Mouse (Mus musculus) ES-Bruce4 (cell line): ENCODE results near the gene Hnrnpa3. TPM values are rescaled to one million over a fixed set of nuclear protein-coding genes. Genes with fewer than 3 reads are reported as not detected.

Experiments
- H3K27ac ChIP-seq: 2 replicates; pipeline ENCODE4 v1.5.1; 2012; ENCODE audit warnings: low read length, inconsistent platforms; ENCODE audit not compliant: insufficient read depth
- H3K27me3 ChIP-seq: 2 replicates; pipeline ENCODE4 v1.6.1; 2012; ENCODE audit warnings: mild to moderate bottlenecking, low read length, inconsistent platforms; ENCODE audit not compliant: control insufficient read depth, poor library complexity, insufficient read depth, severe bottlenecking
- H3K36me3 ChIP-seq: 2 replicates; pipeline ENCODE4 v1.6.1; 2012; ENCODE audit warnings: inconsistent platforms, mild to moderate bottlenecking, low read length, moderate library complexity; ENCODE audit not compliant: control insufficient read depth, poor library complexity, insufficient read depth, severe bottlenecking
- H3K4me1 ChIP-seq: one replicate; pipeline ENCODE4 v1.8.1; 2011; ENCODE audit warnings: low read length; ENCODE audit not compliant: control insufficient read depth, insufficient read depth
- H3K4me3 ChIP-seq: 2 replicates; pipeline ENCODE4 v1.5.1; 2011; ENCODE audit warnings: low read depth, mild to moderate bottlenecking, low read length
- H3K9ac ChIP-seq: 2 replicates; pipeline ENCODE4 v1.6.1; 2012; ENCODE audit warnings: low read depth, mild to moderate bottlenecking, inconsistent platforms; ENCODE audit not compliant: poor library complexity, severe bottlenecking
- H3K9me3 ChIP-seq: replicated peaks from 2 replicates; pipeline ENCODE4 v1.6.1; 2012; ENCODE audit warnings: mild to moderate bottlenecking, low read length, inconsistent platforms; ENCODE audit not compliant: control insufficient read depth, poor library complexity, insufficient read depth, severe bottlenecking
- CTCF ChIP-seq: IDR thresholded peaks from one replicate; pipeline ENCODE4 v1.8.1; 2011; ENCODE audit warnings: low read depth, low read length
- EP300 ChIP-seq: IDR thresholded peaks from 2 replicates; pipeline ENCODE4 v1.6.1; 2011; ENCODE audit warnings: low read depth, low read length; ENCODE audit not compliant: insufficient read depth
- POLR2A ChIP-seq: IDR thresholded peaks from one replicate; pipeline ENCODE4 v1.8.1; 2011; ENCODE audit warnings: low read length; ENCODE audit not compliant: insufficient read depth
- polyA plus RNA-seq: library from polyadenylated mRNA; stranded (reverse); fragments of >200 nt; gene quantifications from 2 replicates; pipeline ENCODE4 v1.2.4, GENCODE M21; 2011; ENCODE audit warnings: low read depth; ENCODE audit not compliant: missing spikeins, insufficient read depth, insufficient read length

Hnrnpa3 gene
- polyA plus RNA-seq, 1 experiment: 839 TPM

DNA sequence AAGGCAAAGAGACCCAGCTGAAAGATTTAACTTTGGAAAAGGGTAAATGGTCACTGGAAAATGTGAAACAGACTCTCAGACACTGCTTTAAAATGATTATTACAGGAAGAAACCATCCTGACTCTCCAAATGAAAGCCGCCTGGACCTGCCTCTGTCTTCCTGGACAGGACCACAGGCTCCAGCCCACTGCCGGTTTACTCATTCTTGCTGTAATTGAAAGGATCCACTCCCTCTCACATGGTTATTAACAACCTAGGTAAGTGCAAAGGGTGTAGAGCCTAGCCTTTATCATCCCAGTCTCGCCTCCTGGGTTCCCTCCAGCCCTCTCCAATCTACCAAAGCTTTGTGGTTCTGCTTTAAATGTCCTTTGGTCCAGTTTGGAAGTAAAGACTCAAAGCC is 42.1 kb downstream of the Hnrnpa3 start:
- Histone ChIP-seq H3K4me1 (peaks cover 7% of the 10 kb centered on the region), H3K4me3 (no peak overlapping the region)

DNA sequence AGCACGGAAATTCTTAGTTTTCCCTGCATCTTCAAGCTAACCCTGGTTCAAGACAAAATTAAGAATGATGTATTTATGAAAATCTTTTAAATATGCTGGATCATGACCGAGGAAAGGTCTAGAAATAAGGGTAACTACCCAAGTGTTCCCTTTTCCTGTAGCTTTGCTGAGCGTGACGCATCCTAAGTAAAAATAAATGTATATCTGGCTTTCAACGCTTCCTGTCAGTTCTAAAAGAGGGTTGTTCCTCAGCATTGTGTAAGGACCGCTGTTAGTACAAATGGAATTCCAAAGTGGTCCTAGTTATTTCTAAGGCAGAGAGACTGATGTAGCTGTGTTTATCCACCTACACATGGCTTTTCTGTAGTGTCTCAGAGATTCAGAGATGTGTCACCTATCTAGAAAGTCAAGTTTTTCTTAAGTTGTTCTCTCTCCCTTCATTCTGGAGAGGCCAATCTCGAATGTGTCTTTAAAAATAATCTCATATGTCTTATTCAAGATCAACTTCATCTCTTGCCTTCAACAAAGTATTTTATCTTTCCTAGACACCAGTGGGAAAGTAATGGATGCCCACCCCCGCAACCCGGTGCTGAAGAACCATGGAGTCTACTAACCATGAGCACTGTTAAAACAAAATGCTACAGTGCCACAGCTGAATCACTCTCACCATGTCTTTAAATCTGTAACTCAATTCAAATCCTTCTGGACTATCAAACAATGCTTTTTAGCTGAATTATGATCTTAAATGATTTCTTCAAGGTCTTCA is 42.9 kb downstream of the Hnrnpa3 start:
- Histone ChIP-seq H3K9ac (peak overlapping the region; percentile 94), H3K4me1 (peaks cover 7% of the 10 kb centered on the region)

More for the DNA sequence above, 42.1 kb downstream of the Hnrnpa3 start:
- no peak overlapping the region for H3K9ac ChIP-seq
- H3K9me3 ChIP-seq: no peaks in the 10 kb centered on the region
- TF ChIP-seq POLR2A (no peak), CTCF (no peak), EP300 (no peak)
- H3K27me3 ChIP-seq: no peaks in the 10 kb centered on the region
- H3K27ac ChIP-seq: no peak overlapping the region
- H3K36me3 ChIP-seq: peaks cover 5% of the 10 kb centered on the region; the same call in 1 of the 2 replicates

DNA sequence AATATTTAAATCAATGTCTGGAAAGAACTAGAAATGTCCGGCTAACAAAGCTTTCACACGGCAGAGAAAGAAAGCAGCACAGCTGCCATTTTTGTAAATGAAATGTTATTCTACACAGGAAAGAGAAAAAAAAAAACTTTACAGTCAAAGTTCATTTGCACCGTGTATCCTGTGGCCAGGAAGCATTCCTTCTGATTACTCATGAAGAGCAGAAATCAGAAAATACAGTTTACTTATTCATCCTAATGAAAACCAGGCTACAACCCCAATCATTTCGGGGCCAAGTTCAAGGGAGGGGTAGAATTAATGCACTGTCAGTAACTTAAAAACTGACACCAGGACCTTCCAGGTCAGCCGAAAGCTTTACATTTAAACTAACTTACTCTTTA is 43.5 kb downstream of the Hnrnpa3 start:
- no peaks in the 10 kb centered on the region for H3K9me3 ChIP-seq
- no peak overlapping the region for H3K27ac ChIP-seq
- H3K4me3 ChIP-seq: no peak overlapping the region
- H3K9ac ChIP-seq: peak overlapping the region; percentile 94
- no peak for TF ChIP-seq CTCF
- no peak for TF ChIP-seq EP300
- no peak for TF ChIP-seq POLR2A
- H3K36me3 ChIP-seq: peaks cover 3% of the 10 kb centered on the region; the same call in 1 of the 2 replicates
- H3K4me1 ChIP-seq: peaks cover 3% of the 10 kb centered on the region
- no peaks in the 10 kb centered on the region for H3K27me3 ChIP-seq

More for the DNA sequence above, 42.9 kb downstream of the Hnrnpa3 start:
- Histone ChIP-seq H3K27ac (no peak overlapping the region), H3K9me3 (no peaks in the 10 kb centered on the region), H3K4me3 (no peak overlapping the region), H3K36me3 (peaks cover 4% of the 10 kb centered on the region; the same call in 1 of the 2 replicates), H3K27me3 (no peaks in the 10 kb centered on the region)
- no peak for TF ChIP-seq POLR2A
- no peak for TF ChIP-seq CTCF
- no peak for TF ChIP-seq EP300

DNA sequence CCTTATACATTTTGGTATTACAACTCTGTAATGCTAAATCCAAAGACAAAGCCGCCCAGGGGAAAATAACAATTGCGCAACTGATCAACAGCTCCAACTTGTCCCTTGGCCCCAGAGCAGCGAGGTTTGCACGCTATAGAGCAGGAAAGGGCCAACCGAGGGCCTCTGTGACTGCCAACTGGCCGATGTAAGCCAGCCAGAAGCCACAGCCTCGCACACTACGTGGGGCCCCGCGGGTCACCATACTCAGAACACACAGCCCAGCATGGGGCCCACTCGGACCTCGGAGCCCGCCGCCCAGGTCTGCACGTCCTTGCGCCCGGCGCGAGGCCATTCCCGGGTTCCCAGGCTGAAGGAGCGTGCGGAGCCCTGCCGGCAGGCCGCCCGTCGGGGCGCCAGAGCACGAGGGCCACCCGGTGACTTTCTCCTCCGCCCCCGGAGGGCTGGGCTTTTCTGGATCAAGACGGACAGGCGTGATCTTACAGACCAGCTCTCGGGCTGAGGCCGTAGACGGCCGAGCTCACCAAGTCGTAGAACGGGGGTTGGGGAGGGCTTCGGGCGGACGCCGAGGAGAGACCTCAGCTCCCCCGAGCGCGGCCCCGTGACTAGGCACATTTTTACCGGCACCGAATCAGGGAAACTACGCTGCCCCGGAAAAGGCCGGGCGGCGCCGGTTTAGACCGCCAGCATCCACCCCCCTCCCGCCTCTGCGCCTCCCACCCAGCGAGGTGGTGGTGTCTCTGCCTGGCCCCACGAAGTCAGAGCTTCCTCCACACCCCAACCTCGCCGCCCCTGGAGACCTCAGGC is 44.5 kb downstream of the Hnrnpa3 start:
- TF ChIP-seq EP300 (peak; percentile 48; the same call in 1 of the 2 replicates), CTCF (no peak), POLR2A (no peak)
- H3K4me1 ChIP-seq: peaks cover 2% of the 10 kb centered on the region
- H3K36me3 ChIP-seq: peaks cover 3% of the 10 kb centered on the region; the same call in 1 of the 2 replicates
- peak overlapping the region; percentile 60 for H3K27ac ChIP-seq
- H3K9me3 ChIP-seq: no peaks in the 10 kb centered on the region
- peak overlapping the region; percentile 88 for H3K4me3 ChIP-seq
- peak overlapping the region; percentile 94 for H3K9ac ChIP-seq
- H3K27me3 ChIP-seq: no peaks in the 10 kb centered on the region

DNA sequence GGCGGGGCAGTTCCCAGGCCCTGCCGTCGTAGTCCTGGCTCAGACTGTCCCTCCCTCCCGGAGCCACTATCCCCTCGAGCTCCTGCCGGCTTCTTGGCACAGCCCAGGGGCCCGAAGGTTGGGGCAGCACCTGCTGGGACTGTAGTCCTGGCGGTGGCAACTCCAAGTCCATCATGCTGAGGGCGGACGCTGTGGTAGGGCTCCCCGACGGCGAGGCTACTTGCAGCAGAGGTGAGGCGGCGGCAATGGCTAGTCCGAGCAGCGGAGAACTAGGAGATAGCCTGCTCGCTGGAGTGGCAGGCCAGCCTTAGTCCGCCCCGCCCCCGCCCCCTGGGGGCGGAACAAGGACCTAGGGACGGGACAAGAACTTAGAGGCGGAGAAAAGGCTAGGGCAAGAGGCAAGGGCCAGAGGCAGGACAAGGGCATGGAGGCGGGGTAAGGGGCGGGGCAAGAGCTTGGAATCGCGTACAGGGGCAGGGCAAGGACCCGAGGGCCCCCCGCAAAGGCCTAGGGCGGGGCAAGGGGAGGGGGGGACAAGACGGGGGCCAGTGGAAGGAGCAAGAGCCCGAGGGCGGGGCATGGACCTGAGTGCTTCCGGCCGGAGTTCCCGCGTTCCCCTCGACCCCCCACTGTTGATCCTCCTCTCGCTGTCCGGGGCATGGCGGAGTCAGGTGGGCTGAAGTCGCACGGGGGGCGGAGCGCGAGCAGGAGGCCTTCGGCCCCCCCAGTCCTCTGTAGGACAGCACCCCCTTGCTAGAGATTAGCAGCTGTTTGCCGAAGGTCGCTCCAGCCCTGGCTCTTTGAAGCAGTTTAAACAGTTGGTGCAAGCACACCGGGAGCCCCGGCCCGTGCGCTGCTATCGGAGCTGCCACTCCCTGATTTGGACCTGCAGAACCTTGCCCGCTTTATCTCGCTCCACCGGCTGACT is 45.4 kb downstream of the Hnrnpa3 start, which contains the start of gene Nfe2l2:
Nfe2l2 (minus strand) TSS at position 408 of the 928 bp plus-strand sequence.
- Histone ChIP-seq H3K36me3 (peaks cover 3% of the 10 kb centered on the region; the same call in 1 of the 2 replicates), H3K27ac (peak within 1 kb of the TSS; percentile 82), H3K9me3 (peaks cover 2% of the 10 kb centered on the region; the same call in 1 of the 2 replicates), H3K4me1 (no peaks in the 10 kb centered on the region), H3K4me3 (peak within 1 kb of the TSS; percentile 88), H3K27me3 (no peaks in the 10 kb centered on the region), H3K9ac (peak within 1 kb of the TSS; percentile 94)
- TF ChIP-seq EP300: peak; percentile 63
- TF ChIP-seq CTCF: no peak
- TF ChIP-seq POLR2A: peak; percentile 88
